Mouse (Mus musculus) limb, embryonic 14.5 days (tissue): ENCODE results near the gene Nanog. TPM values are rescaled to one million over a fixed set of nuclear protein-coding genes. Genes with fewer than 3 reads are reported as not detected.

ENCODE experiments used
- ATAC-seq: fragments of 200-750 bp; cut with Nextera tagmentation; 2 replicates; pipeline ENCODE4 v1.8.0; 2017; ENCODE audit warnings: low read depth, moderate number of reproducible peaks, moderate TSS enrichment; ENCODE audit not compliant: low FRiP score
- DNase-seq: peaks from one replicate; pipeline ENCODE4 v3.0.0-alpha.2; 2015; ENCODE audit warnings: low spot score
- H3K27ac ChIP-seq: fragments of 300-500 bp; sonication (generic); replicated peaks from 2 replicates; pipeline ENCODE4 v1.5.1; 2014; ENCODE audit warnings: low read depth, mild to moderate bottlenecking, low read length, moderate library complexity, mixed read lengths
- H3K27me3 ChIP-seq: fragments of 300-500 bp; sonication (generic); 2 replicates; pipeline ENCODE4 v1.6.1; 2014; ENCODE audit warnings: low read length, mixed read lengths; ENCODE audit not compliant: control insufficient read depth, insufficient read depth
- H3K36me3 ChIP-seq: fragments of 300-500 bp; sonication (generic); 2 replicates; pipeline ENCODE4 v1.6.1; 2014; ENCODE audit warnings: mild to moderate bottlenecking, low read length, moderate library complexity, mixed read lengths; ENCODE audit not compliant: control insufficient read depth, insufficient read depth
- H3K4me1 ChIP-seq: fragments of 300-500 bp; sonication (generic); 2 replicates; pipeline ENCODE4 v1.6.1; 2014; ENCODE audit warnings: antibody characterized with exemption, low read length, mixed read lengths; ENCODE audit not compliant: control insufficient read depth, insufficient read depth
- H3K4me2 ChIP-seq: fragments of 300-500 bp; sonication (generic); replicated peaks from 2 replicates; pipeline ENCODE4 v1.6.1; 2014; ENCODE audit warnings: low read depth, mild to moderate bottlenecking, low read length, moderate library complexity; ENCODE audit not compliant: severe bottlenecking
- H3K4me3 ChIP-seq: fragments of 300-500 bp; sonication (generic); replicated peaks from 2 replicates; pipeline ENCODE4 v1.5.1; 2014; ENCODE audit warnings: low read length
- H3K9ac ChIP-seq: fragments of 300-500 bp; sonication (generic); 2 replicates; pipeline ENCODE4 v1.6.1; 2014; ENCODE audit warnings: mild to moderate bottlenecking, low read depth, low read length, moderate library complexity; ENCODE audit not compliant: severe bottlenecking
- H3K9me3 ChIP-seq: fragments of 300-500 bp; sonication (generic); 2 replicates; pipeline ENCODE4 v1.6.1; 2016; ENCODE audit warnings: low read length; ENCODE audit not compliant: control insufficient read depth
- POLR2A ChIP-seq: fragments of 200-500 bp; IDR thresholded peaks from 2 replicates; pipeline ENCODE4 v1.8.0; 2012; ENCODE audit warnings: inconsistent platforms, mild to moderate bottlenecking, moderate library complexity, borderline replicate concordance; ENCODE audit not compliant: insufficient read depth, insufficient read length; ENCODE audit errors: extremely low read depth
- WGBS: fragments of 180-500 bp; shearing (Covaris S2); extraction: QIAGEN DNeasy Blood & Tissue Kit; methylation state at CpG from one replicate; pipeline ENCODE4 v1.1.7; 2014; 5-methylcytosine and 5-hydroxymethylcytosine counted together
- polyA plus RNA-seq, 2 experiments: library from polyadenylated mRNA; depleted of rRNA in 1 of 2; stranded (reverse) in 1 of 2; unstranded in 1 of 2; fragments of >200 nt; fragmentation: Nextera tagmentation in 1 of 2; extraction: Ambion mirVana in 1 of 2; gene quantifications; 2 replicates each; pipeline versions ENCODE4 v1.2.1 to v1.2.3; 2012 to 2014

The Nanog gene
- polyA plus RNA-seq, 2 experiments, result 0.21 to 0.47 TPM

GRCm38 (mm10) chr6:122663596-122664206 lies 43.6 kb upstream of the Nanog start:
- ATAC-seq (no peak), DNase-seq (no peak)
- Histone ChIP-seq H3K36me3 (no peaks in the 10 kb centered on the region), H3K27me3 (peaks cover 9% of the 10 kb centered on the region; the same call in 1 of the 2 replicates), H3K4me1 (no peaks in the 10 kb centered on the region), H3K27ac (no peak overlapping the region), H3K9me3 (no peaks in the 10 kb centered on the region), H3K4me3 (no peak overlapping the region), H3K4me2 (no peak overlapping the region), H3K9ac (no peak overlapping the region)
- WGBS, result 37% methylated on average over 14 of the region's 14 CpGs
- TF ChIP-seq POLR2A, result no peak

GRCm38 (mm10) chr6:122665866-122666265 lies 41.4 kb upstream of the Nanog start:
- no peaks in the 10 kb centered on the region for H3K36me3 ChIP-seq
- H3K4me3 ChIP-seq, result no peak overlapping the region
- peaks cover 9% of the 10 kb centered on the region; the same call in 1 of the 2 replicates for H3K27me3 ChIP-seq
- H3K27ac ChIP-seq, result no peak overlapping the region
- 74% methylated on average over 7 of the region's 7 CpGs for WGBS
- H3K9me3 ChIP-seq, result no peaks in the 10 kb centered on the region
- no peak for TF ChIP-seq POLR2A
- no peak overlapping the region for H3K9ac ChIP-seq
- H3K4me2 ChIP-seq, result no peak overlapping the region
- ATAC-seq (no peak), DNase-seq (no peak)
- peaks cover 5% of the 10 kb centered on the region; the same call in 1 of the 2 replicates for H3K4me1 ChIP-seq

GRCm38 (mm10) chr6:122667715-122668114 lies 39.6 kb upstream of the Nanog start:
- DNase-seq, result no peak

DNA sequence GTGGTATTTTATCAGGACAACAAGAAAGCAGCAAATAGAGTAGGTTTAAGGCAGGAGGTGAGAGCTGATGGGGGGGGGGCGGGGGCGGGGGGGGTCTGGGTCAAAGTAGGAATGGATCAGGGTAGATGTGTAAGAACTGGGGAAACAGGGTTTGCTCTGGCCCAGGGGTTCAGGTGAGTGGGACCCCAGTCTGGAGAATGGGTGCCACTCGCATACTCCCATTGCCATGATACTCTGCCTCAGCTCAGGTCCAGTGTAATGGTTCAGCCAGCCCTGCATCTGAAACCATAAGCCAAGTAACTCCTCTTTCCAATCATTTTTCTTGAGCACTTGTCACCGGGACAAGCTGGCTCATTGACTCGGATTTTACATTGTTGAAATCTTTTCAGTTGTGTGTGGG lies 38.5 kb upstream of the Nanog start:
- no peak overlapping the region for H3K4me2 ChIP-seq
- ATAC-seq (no peak), DNase-seq (no peak)
- H3K9ac ChIP-seq, result no peak overlapping the region
- H3K4me1 ChIP-seq, result peaks cover 5% of the 10 kb centered on the region; the same call in 1 of the 2 replicates
- no peak overlapping the region for H3K27ac ChIP-seq
- no peaks in the 10 kb centered on the region for H3K36me3 ChIP-seq
- no peaks in the 10 kb centered on the region for H3K9me3 ChIP-seq
- no peak for TF ChIP-seq POLR2A
- 84% methylated on average over 4 of the region's 5 CpGs for WGBS
- H3K4me3 ChIP-seq, result no peak overlapping the region
- 0 out of 2 replicates have a peak, but pooled peaks cover under 1% of the 10 kb centered on the region for H3K27me3 ChIP-seq

More at GRCm38 (mm10) chr6:122667715-122668114, 39.6 kb upstream of the Nanog start:
- peaks cover 9% of the 10 kb centered on the region; the same call in 1 of the 2 replicates for H3K27me3 ChIP-seq
- H3K9me3 ChIP-seq, result no peaks in the 10 kb centered on the region
- H3K4me3 ChIP-seq, result no peak overlapping the region
- no peak for ATAC-seq
- peaks cover 5% of the 10 kb centered on the region; the same call in 1 of the 2 replicates for H3K4me1 ChIP-seq
- no peak overlapping the region for H3K27ac ChIP-seq
- H3K9ac ChIP-seq, result no peak overlapping the region
- H3K36me3 ChIP-seq, result no peaks in the 10 kb centered on the region
- H3K4me2 ChIP-seq, result no peak overlapping the region
- TF ChIP-seq POLR2A, result no peak
- WGBS, result 73% methylated on average over 5 of the region's 5 CpGs

- no peaks in the 10 kb centered on the region for H3K27me3 ChIP-seq
- H3K9ac ChIP-seq, result peak overlapping the region; percentile 34; the same call in 1 of the 2 replicates
- no peaks in the 10 kb centered on the region for H3K36me3 ChIP-seq
- no peaks in the 10 kb centered on the region for H3K9me3 ChIP-seq
- H3K4me1 ChIP-seq, result peaks cover 5% of the 10 kb centered on the region; the same call in 1 of the 2 replicates
- 10% methylated on average over 19 of the region's 19 CpGs for WGBS
- peak; percentile 39; the same call in 1 of the 2 replicates for TF ChIP-seq POLR2A
- H3K4me3 ChIP-seq, result peak overlapping the region; percentile 43
- H3K4me2 ChIP-seq, result peak overlapping the region; percentile 58
- ATAC-seq, result peak; percentile 89
- DNase-seq, result peak; percentile 95
- no peak overlapping the region for H3K27ac ChIP-seq
These were observed 37.7 kb upstream of the Nanog start for GRCm38 (mm10) chr6:122669406-122670200.
